Mouse (Mus musculus) ES-E14 (cell line): Measurements from ENCODE around the gene Ly6g6f.

Source experiments
- ZC3H11A ChIP-seq: IDR thresholded peaks from 2 replicates; pipeline ENCODE4 v1.6.1; 2012; ENCODE audit warnings: low read depth, mild to moderate bottlenecking, inconsistent platforms, low read length, borderline replicate concordance
- ZNF384 ChIP-seq: IDR thresholded peaks from 2 replicates; pipeline ENCODE4 v1.6.1; 2012; ENCODE audit warnings: low read depth, low read length, inconsistent platforms

DNA sequence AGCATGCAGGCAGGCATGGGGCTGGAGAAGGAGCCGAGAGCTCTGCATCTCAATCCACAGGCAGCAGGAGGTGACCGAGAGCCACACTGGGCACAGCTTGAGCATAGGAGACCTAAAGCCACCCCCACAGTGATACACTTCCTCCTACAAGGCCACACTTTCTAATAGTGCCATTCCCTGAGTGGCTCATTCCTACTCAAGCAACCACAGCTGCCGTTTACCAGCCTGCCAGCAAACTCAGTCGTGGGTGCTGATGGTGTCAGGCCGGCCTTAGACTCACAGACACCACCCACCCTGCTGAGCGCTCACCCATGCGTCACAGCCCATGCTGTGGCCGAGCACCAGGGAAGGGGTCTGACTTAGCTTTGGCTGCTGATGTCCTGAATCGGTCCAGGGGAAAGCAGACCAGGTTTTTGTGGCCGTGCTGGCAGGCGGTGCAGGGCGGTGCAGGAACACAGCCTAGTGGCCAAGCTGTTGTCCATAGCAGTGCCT is 11.8 kb upstream of the Ly6g6f start:
- TF ChIP-seq ZC3H11A (no peak), ZNF384 (no peak)
